Mouse (Mus musculus): ENCODE results near the gene D630045J12Rik.

DNA sequence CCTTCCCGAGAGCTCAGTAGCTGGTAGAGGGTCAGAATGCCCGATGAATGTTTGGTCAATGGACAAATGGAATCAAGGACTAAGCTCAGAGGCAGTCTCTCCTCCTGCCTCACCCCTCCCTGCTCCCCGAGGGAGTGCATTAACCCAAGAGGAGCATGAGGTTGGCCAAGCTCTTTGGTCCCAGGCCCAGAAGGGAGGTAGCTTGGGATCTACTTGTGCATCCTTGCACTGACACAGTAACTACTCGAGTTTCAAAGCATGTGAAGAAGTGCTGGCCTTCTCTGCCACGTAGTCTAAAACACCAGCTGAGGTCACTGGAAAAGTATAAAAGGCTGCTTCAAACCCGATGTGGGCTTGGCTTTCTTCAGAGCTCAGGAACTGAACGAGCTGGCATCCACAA is 10.7 kb upstream of the D630045J12Rik start:
- TF ChIP-seq CTCF (IDR thresholded peaks at IDR 0.05; ENCODE audit: extremely low read depth, insufficient read depth, insufficient read length, insufficient replicate concordance) (no peak), POLR2A (IDR thresholded peaks at IDR 0.05; ENCODE audit: low read depth, low read length) (no peak)

Measured in spleen, adult 2 months (tissue).